Mouse (Mus musculus) lung, adult 2 months (tissue): ENCODE measurements around the gene Kbtbd12.

Source experiments
- CTCF ChIP-seq: fragments of 200-500 bp; IDR thresholded peaks from 2 replicates; pipeline ENCODE4 v1.5.1; 2011; ENCODE audit warnings: mild to moderate bottlenecking, low read length, control low read depth; ENCODE audit not compliant: insufficient read depth
- POLR2A ChIP-seq: fragments of 200-500 bp; IDR thresholded peaks from 2 replicates; pipeline ENCODE4 v1.6.1; 2011; ENCODE audit warnings: low read depth, mild to moderate bottlenecking, control low read depth, low read length, borderline replicate concordance; ENCODE audit errors: extremely low read depth

DNA sequence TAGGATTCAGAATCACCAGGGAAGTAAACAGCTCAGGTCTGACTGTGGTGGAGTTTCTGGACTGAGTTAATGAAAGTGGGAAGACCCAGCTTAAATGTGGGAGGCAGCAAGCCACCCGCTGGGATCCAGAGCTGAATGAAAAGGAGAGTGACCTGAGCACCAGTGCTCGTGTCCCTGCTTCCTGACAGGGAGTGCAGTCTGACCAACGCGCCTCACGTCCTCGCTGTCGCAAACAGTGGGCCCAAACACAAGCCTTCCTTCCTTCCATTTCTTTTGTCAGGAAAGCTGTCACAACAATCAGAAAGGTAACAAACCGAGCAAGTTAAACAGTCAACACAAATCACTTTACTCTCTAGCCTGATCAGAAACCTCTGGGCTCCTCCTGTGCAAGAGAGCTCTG, 121.8 kb downstream of the Kbtbd12 start:
- TF ChIP-seq CTCF (no peak), POLR2A (no peak)
